ENCODE assay signal across 8 mouse cellular contexts in genomic region chr15:82224602-82225215, GRCm38 (mm10). TPM values are rescaled to one million over a fixed set of nuclear protein-coding genes. Genes with fewer than 3 reads are reported as not detected.
DNase-seq lines count a peak whose midpoint lies in the region; ATAC-seq and TF ChIP-seq lines count a peak whose summit lies in the region.

No protein-coding gene starts in this region.

- no peaks in the 10 kb centered on the region for H3K9me3 ChIP-seq in heart, postnatal 0 days (replicated peaks; ENCODE audit: control insufficient read depth, low read length)
- H3K9me3 ChIP-seq in limb, embryonic 15.5 days = no peaks in the 10 kb centered on the region
- H3K9me3 ChIP-seq in neural tube, embryonic 13.5 days = no peaks in the 10 kb centered on the region

- H3K4me2 ChIP-seq in heart, postnatal 0 days (ENCODE audit: low read depth, low read length) = peak overlapping the region; percentile 64
- peak overlapping the region; percentile 57 for H3K4me2 ChIP-seq in limb, embryonic 15.5 days
- H3K4me2 ChIP-seq in neural tube, embryonic 13.5 days = peak overlapping the region; percentile 66

- H3K9ac ChIP-seq in heart, postnatal 0 days (replicated peaks; ENCODE audit: low read depth, low read length) = no peak overlapping the region
- H3K9ac ChIP-seq in heart, adult 2 months (ENCODE audit: low read depth, low read length) = no peak overlapping the region
- H3K9ac ChIP-seq in limb, embryonic 15.5 days = no peak overlapping the region
- H3K9ac ChIP-seq in neural tube, embryonic 13.5 days = no peak overlapping the region

- no peak overlapping the region for H3K27ac ChIP-seq in heart, postnatal 0 days (ENCODE audit: low read depth)
- no peak overlapping the region for H3K27ac ChIP-seq in heart, adult 2 months
- no peak overlapping the region for H3K27ac ChIP-seq in limb, embryonic 15.5 days
- no peak overlapping the region for H3K27ac ChIP-seq in neural tube, embryonic 13.5 days (replicated peaks)

- TF ChIP-seq POLR2A in heart, adult 2 months (IDR thresholded peaks at IDR 0.05; ENCODE audit: insufficient read depth, low read depth, low read length) = no peak

- no peak for TF ChIP-seq CTCF in heart, postnatal 0 days (IDR thresholded peaks at IDR 0.05; ENCODE audit: low read depth)
- TF ChIP-seq CTCF in heart, adult 2 months (IDR thresholded peaks at IDR 0.05) = no peak

- no peak for DNase-seq in heart, postnatal 0 days (ENCODE audit: low spot score)
- DNase-seq in heart, adult 2 months = no peak
- DNase-seq in c-Kit-positive CD71-positive TER-119-positive erythroid progenitor cells, embryonic 14.5 days (ENCODE audit: low spot score) = no peak
- DNase-seq in cerebellum, postnatal 10 days = no peak
- DNase-seq in urinary bladder, postnatal 4 days (ENCODE audit: low spot score in 2 of 2) = no peak

- H3K27me3 ChIP-seq in heart, postnatal 0 days (ENCODE audit: control insufficient read depth, insufficient read depth, low read length) = peaks cover 49% of the 10 kb centered on the region
- H3K27me3 ChIP-seq in heart, adult 2 months (ENCODE audit: control insufficient read depth, insufficient read depth, low read length) = peaks cover 5% of the 10 kb centered on the region; the same call in 1 of the 2 replicates
- peaks cover 37% of the 10 kb centered on the region for H3K27me3 ChIP-seq in limb, embryonic 15.5 days
- H3K27me3 ChIP-seq in neural tube, embryonic 13.5 days = peaks cover 35% of the 10 kb centered on the region

- intact Hi-C loops in heart, adult 2 months (cut with DNase I) = no loop called here

- peak overlapping the region; percentile 42; the same call in 1 of the 2 replicates for H3K4me3 ChIP-seq in heart, postnatal 0 days (ENCODE audit: low read depth, low read length)
- no peak overlapping the region for H3K4me3 ChIP-seq in heart, adult 2 months
- H3K4me3 ChIP-seq in limb, embryonic 15.5 days = peak overlapping the region; percentile 32
- H3K4me3 ChIP-seq in neural tube, embryonic 13.5 days = 0 out of 2 replicates have a peak overlapping the region, but pooled peaks have one; percentile 34

- no peaks in the 10 kb centered on the region for H3K4me1 ChIP-seq in heart, postnatal 0 days (ENCODE audit: control insufficient read depth, insufficient read depth)
- H3K4me1 ChIP-seq in heart, adult 2 months (ENCODE audit: control insufficient read depth, insufficient read depth, low read length) = no peaks in the 10 kb centered on the region
- H3K4me1 ChIP-seq in limb, embryonic 15.5 days = peaks cover 13% of the 10 kb centered on the region
- peaks cover 24% of the 10 kb centered on the region for H3K4me1 ChIP-seq in neural tube, embryonic 13.5 days (replicated peaks)

- no peaks in the 10 kb centered on the region for H3K36me3 ChIP-seq in heart, postnatal 0 days (replicated peaks; ENCODE audit: control insufficient read depth, insufficient read depth, low read length)
- H3K36me3 ChIP-seq in heart, adult 2 months (ENCODE audit: control insufficient read depth, insufficient read depth, low read length) = no peaks in the 10 kb centered on the region
- H3K36me3 ChIP-seq in limb, embryonic 15.5 days = no peaks in the 10 kb centered on the region
- no peaks in the 10 kb centered on the region for H3K36me3 ChIP-seq in neural tube, embryonic 13.5 days

- ATAC-seq in heart, postnatal 0 days (ENCODE audit: insufficient read depth, low read depth) = no peak
- peak; percentile 40 for ATAC-seq in erythroid progenitor cell, adult 5-6 weeks (replicated peaks; ENCODE audit: low FRiP score, poor library complexity, severe bottlenecking)
- no peak for ATAC-seq in limb, embryonic 15.5 days (ENCODE audit: insufficient number of reproducible peaks, low FRiP score, low TSS enrichment, low read depth)
- no peak; the same call in 1 of the 2 replicates for ATAC-seq in neural tube, embryonic 13.5 days (ENCODE audit: low read depth)

- TF ChIP-seq EP300 in heart, postnatal 0 days (IDR thresholded peaks at IDR 0.05; ENCODE audit: low read depth) = no peak
- no peak for TF ChIP-seq EP300 in heart, adult 2 months (IDR thresholded peaks at IDR 0.05; ENCODE audit: insufficient read depth, low read depth, low read length)

- no peaks in the 10 kb centered on the region for H3K79me2 ChIP-seq in heart, adult 2 months (replicated peaks; ENCODE audit: control insufficient read depth, insufficient read depth, low read length)

- WGBS in heart, postnatal 0 days = 40% methylated on average over 7 of the region's 7 CpGs
- WGBS in heart, adult 2 months = 35% methylated on average over 7 of the region's 7 CpGs
- WGBS in limb, embryonic 15.5 days = 37% methylated on average over 7 of the region's 7 CpGs
- 42% methylated on average over 7 of the region's 7 CpGs for WGBS in neural tube, embryonic 13.5 days

RNA-seq across cellular contexts. Expression of gene Tnfrsf13c, which starts 0.5 kb away (rescaled TPM):
- 1.5 TPM in 1 of 2 replicates, not detected in the other for total RNA-seq in heart, postnatal 0 days (2014; rRNA removed; ENCODE audit: low replicate concordance)
- not detected in 2 replicates for polyA plus RNA-seq in heart, postnatal 0 days (2015; fragmentation: Nextera tagmentation; extraction: Ambion mirVana)
- total RNA-seq in heart, adult 2 months (2021) = under 1 TPM; 0.16 to 0.18 TPM
- 0.44 and 0.86 TPM in 2 replicates for polyA plus RNA-seq in heart, adult 2 months (2012; rRNA removed)
- 13.4 and 15.5 TPM in 2 replicates for total RNA-seq in erythroid progenitor cell, adult 5-6 weeks (2015; ENCODE audit: low replicate concordance)
- total RNA-seq in erythroid progenitor cell, adult 5-6 weeks (2017; ENCODE audit: low replicate concordance) = 6.7 and 11.9 TPM in 2 replicates
- 0.19 and 0.29 TPM in 2 replicates for polyA plus RNA-seq in limb, embryonic 15.5 days (2015; fragmentation: Nextera tagmentation; extraction: Ambion mirVana)
- polyA plus RNA-seq in neural tube, embryonic 13.5 days (2015; fragmentation: Nextera tagmentation; extraction: Ambion mirVana) = 0.13 and 0.66 TPM in 2 replicates

RNA-seq across cellular contexts. Expression of gene Shisa8, which starts 12.1 kb away (rescaled TPM):
- total RNA-seq in heart, postnatal 0 days (2014; rRNA removed; ENCODE audit: low replicate concordance) = 0.19 and 7.5 TPM in 2 replicates
- polyA plus RNA-seq in heart, postnatal 0 days (2015; fragmentation: Nextera tagmentation; extraction: Ambion mirVana) = 0.07 and 0.23 TPM in 2 replicates
- under 1 TPM; 0.13 to 0.23 TPM for total RNA-seq in heart, adult 2 months (2021)
- 0.15 and 0.21 TPM in 2 replicates for polyA plus RNA-seq in heart, adult 2 months (2012; rRNA removed)
- total RNA-seq in erythroid progenitor cell, adult 5-6 weeks (2015; ENCODE audit: low replicate concordance) = not detected in 2 replicates
- not detected in 2 replicates for total RNA-seq in erythroid progenitor cell, adult 5-6 weeks (2017; ENCODE audit: low replicate concordance)
- polyA plus RNA-seq in limb, embryonic 15.5 days (2015; fragmentation: Nextera tagmentation; extraction: Ambion mirVana) = 0.25 and 0.40 TPM in 2 replicates
- polyA plus RNA-seq in neural tube, embryonic 13.5 days (2015; fragmentation: Nextera tagmentation; extraction: Ambion mirVana) = 0.72 and 0.82 TPM in 2 replicates

RNA-seq across cellular contexts. Expression of gene Cenpm, which starts 19.8 kb away (rescaled TPM):
- total RNA-seq in heart, postnatal 0 days (2014; rRNA removed; ENCODE audit: low replicate concordance) = 16.7 and 25.7 TPM in 2 replicates
- polyA plus RNA-seq in heart, postnatal 0 days (2015; fragmentation: Nextera tagmentation; extraction: Ambion mirVana) = 22.5 and 25.6 TPM in 2 replicates
- total RNA-seq in heart, adult 2 months (2021) = under 1 TPM; 0.39 to 0.42 TPM
- 0.76 and 1.7 TPM in 2 replicates for polyA plus RNA-seq in heart, adult 2 months (2012; rRNA removed)
- total RNA-seq in erythroid progenitor cell, adult 5-6 weeks (2015; ENCODE audit: low replicate concordance) = 50.7 and 56.2 TPM in 2 replicates
- total RNA-seq in erythroid progenitor cell, adult 5-6 weeks (2017; ENCODE audit: low replicate concordance) = 11.6 and 36.7 TPM in 2 replicates
- polyA plus RNA-seq in limb, embryonic 15.5 days (2015; fragmentation: Nextera tagmentation; extraction: Ambion mirVana) = 48.5 and 49.5 TPM in 2 replicates
- polyA plus RNA-seq in neural tube, embryonic 13.5 days (2015; fragmentation: Nextera tagmentation; extraction: Ambion mirVana) = 15.2 and 16.5 TPM in 2 replicates

RNA-seq across cellular contexts. Expression of gene 1500009C09Rik, which starts 27.5 kb away (rescaled TPM):
- not detected in 2 replicates for total RNA-seq in heart, postnatal 0 days (2014; rRNA removed; ENCODE audit: low replicate concordance)
- polyA plus RNA-seq in heart, postnatal 0 days (2015; fragmentation: Nextera tagmentation; extraction: Ambion mirVana) = not detected in 2 replicates
- total RNA-seq in heart, adult 2 months (2021) = not detected
- polyA plus RNA-seq in heart, adult 2 months (2012; rRNA removed) = 0.08 TPM in 1 of 2 replicates, not detected in the other
- not detected in 2 replicates for total RNA-seq in erythroid progenitor cell, adult 5-6 weeks (2015; ENCODE audit: low replicate concordance)
- total RNA-seq in erythroid progenitor cell, adult 5-6 weeks (2017; ENCODE audit: low replicate concordance) = not detected in 2 replicates
- not detected in 2 replicates for polyA plus RNA-seq in limb, embryonic 15.5 days (2015; fragmentation: Nextera tagmentation; extraction: Ambion mirVana)
- polyA plus RNA-seq in neural tube, embryonic 13.5 days (2015; fragmentation: Nextera tagmentation; extraction: Ambion mirVana) = 7.8 and 7.9 TPM in 2 replicates

RNA-seq across cellular contexts. Expression of gene Sept3, which starts 50.0 kb away (rescaled TPM):
- total RNA-seq in heart, postnatal 0 days (2014; rRNA removed; ENCODE audit: low replicate concordance) = 1.4 and 4.4 TPM in 2 replicates
- polyA plus RNA-seq in heart, postnatal 0 days (2015; fragmentation: Nextera tagmentation; extraction: Ambion mirVana) = 1.4 and 1.5 TPM in 2 replicates
- under 1 TPM; 0.39 to 0.44 TPM for total RNA-seq in heart, adult 2 months (2021)
- 0.43 and 0.85 TPM in 2 replicates for polyA plus RNA-seq in heart, adult 2 months (2012; rRNA removed)
- total RNA-seq in erythroid progenitor cell, adult 5-6 weeks (2015; ENCODE audit: low replicate concordance) = not detected in 2 replicates
- total RNA-seq in erythroid progenitor cell, adult 5-6 weeks (2017; ENCODE audit: low replicate concordance) = not detected in 2 replicates
- polyA plus RNA-seq in limb, embryonic 15.5 days (2015; fragmentation: Nextera tagmentation; extraction: Ambion mirVana) = 5.5 and 8.4 TPM in 2 replicates
- 359 and 361 TPM in 2 replicates for polyA plus RNA-seq in neural tube, embryonic 13.5 days (2015; fragmentation: Nextera tagmentation; extraction: Ambion mirVana)
